Mouse (Mus musculus): ENCODE results near the gene Asb5. TPM values are rescaled to one million over a fixed set of nuclear protein-coding genes. Genes with fewer than 3 reads are reported as not detected.

Asb5 gene
- total RNA-seq, 2 experiments from 2014 or later: 1.6 to 2.2 TPM

GRCm38 (mm10) chr8:54525606-54526005 is 3.8 kb upstream of the Asb5 start:
- no peak for DNase-seq (ENCODE audit: low spot score in 2 of 2)
- intact Hi-C loops (cut with DNase I): loop anchor here (5.0 to 10.0 kb wide), 3 partner anchors 72 to 199 kb away; no protein-coding TSS in a partner anchor

DNA sequence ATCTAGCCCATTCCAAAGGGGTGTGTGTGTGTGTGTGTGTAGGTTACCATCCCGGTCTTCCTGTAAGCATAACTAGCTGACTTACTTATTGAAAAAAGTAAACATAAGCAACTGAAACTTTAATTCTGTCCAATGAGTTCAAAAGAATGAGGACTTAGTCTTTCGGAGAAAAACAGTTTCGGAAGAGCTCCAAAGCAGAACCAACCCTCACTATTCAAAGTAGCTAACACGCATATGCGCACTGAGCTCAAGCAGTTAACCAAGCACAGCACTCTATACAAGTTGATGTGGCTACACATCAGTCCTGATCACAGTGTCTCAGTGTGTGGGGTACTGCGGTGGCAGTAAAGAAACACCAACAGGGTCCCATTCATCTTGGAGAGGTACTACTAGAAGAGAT is 2.7 kb upstream of the Asb5 start:
- intact Hi-C loops (cut with DNase I): loop anchor here (5.0 to 10.0 kb wide), 3 partner anchors 71 to 198 kb away; no protein-coding TSS in a partner anchor
- no peak for DNase-seq (ENCODE audit: low spot score in 2 of 2)

DNA sequence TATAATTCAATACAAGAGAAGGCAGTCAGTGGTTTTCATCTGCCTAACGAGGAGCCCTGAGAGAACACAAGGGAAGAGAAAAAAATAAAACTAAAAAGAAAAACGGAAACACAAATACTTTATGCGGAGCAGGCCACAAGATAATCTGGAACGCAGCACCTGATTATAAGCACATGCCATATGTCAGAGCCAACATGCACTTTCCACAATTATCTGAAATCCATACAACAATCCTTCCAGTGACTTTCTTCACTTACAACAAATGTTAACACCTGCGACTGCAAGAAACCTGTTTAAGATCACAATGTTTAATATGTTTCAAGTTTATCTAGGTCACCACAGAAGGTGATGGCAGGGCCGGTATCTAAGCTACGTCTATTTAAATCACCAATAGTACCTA is 809 bp upstream of the Asb5 start:
- intact Hi-C loops (cut with DNase I): loop anchor here (5.0 to 10.0 kb wide), 3 partner anchors 69 to 196 kb away; no protein-coding TSS in a partner anchor
- DNase-seq (ENCODE audit: low spot score in 2 of 2): no peak

- intact Hi-C loops (cut with DNase I): no loop called here
Measured at GRCm38 (mm10) chr8:54535172-54535571, 5.8 kb downstream of the Asb5 start.

DNA sequence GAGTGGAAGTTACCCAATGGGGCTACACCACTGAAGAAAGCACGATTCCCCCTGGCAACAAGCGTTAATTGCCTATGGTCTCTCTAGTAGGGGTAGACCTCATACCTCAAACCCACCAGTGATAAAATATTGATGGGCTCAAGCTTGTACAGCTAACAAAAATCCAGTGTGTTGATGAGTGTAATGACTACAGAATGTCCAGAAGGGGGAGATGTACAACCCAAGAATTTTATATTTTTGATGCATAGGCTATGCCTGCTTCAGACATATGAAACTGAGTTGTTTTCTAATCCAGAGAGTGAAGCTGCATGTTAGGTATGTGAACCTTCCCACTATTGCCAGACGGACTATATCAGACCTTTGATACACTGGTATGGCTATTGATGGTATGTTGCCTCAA is 7.9 kb downstream of the Asb5 start:
- intact Hi-C loops (cut with DNase I): no loop called here
- DNase-seq (ENCODE audit: low spot score in 2 of 2): no peak

More at GRCm38 (mm10) chr8:54535172-54535571, 5.8 kb downstream of the Asb5 start:
- DNase-seq (ENCODE audit: low spot score in 2 of 2): no peak

DNA sequence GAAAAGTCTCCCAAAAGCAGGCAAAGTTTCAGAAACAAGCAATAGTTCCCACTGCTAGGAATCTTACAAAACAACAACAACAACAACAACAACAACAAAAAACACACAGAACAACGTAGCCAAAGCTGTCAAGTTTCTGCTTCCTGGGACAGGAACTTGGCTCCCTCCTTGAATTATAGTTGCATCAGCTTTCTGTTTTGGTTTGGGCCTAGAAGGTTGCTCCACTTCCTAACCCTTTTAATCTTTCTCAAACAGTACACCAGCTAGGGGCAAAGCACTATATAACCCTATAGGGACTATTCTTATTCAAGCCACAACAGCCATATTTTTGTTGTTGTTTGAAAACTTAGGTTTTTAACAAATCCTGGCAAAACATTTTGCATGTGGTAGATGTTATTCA is 12.0 kb downstream of the Asb5 start:
- DNase-seq (ENCODE audit: low spot score in 2 of 2): no peak
- intact Hi-C loops (cut with DNase I): no loop called here

GRCm38 (mm10) chr8:54548383-54548782 is 19.0 kb downstream of the Asb5 start:
- DNase-seq (ENCODE audit: low spot score in 2 of 2): no peak
- intact Hi-C loops (cut with DNase I): no loop called here

GRCm38 (mm10) chr8:54550026-54550574 is 20.7 kb downstream of the Asb5 start:
- DNase-seq (ENCODE audit: low spot score in 2 of 2): no peak
- intact Hi-C loops (cut with DNase I): no loop called here

DNA sequence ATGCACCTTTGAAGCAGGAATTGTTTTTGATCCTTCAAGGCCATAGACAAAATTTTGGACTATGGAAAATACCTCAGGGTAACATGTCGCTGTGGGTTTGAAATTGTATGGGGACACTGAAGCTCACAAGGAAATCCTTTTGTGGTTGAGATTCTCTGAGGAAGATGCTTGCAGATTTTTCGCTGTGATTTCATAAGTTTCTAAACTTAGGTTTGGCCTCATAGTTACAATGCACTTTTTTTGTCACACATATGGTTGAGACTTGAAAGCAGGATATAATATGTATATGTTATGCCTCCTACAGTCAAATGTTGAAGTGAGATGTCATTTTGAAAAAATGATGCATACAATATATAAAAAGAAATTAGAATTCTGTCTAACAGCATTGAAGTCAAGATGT is 25.5 kb downstream of the Asb5 start:
- peak in 1 of 2 experiments; percentile 33 for DNase-seq (ENCODE audit: low spot score in 2 of 2)
- intact Hi-C loops (cut with DNase I): no loop called here

GRCm38 (mm10) chr8:54562137-54562536 is 32.8 kb downstream of the Asb5 start:
- no peak for DNase-seq (ENCODE audit: low spot score in 2 of 2)
- intact Hi-C loops (cut with DNase I): no loop called here

DNA sequence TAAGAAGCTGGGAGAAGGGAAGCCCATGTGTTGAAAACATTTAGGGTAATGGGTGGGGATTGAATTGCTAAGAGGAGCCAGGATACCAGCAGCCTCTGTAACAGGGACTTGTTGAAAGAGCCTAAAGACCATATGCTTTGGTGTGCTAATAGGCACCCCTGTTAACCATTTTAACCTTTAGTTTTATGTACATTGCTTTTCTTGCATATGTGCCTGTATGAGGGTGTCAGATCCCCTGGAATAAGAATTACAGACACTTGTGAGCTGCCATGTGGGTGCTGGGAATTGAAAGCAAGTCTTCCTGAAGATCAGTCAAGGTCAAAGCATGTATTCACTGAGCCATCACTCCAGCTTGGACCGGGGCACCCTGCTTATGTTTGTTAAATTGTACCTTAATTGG is 35.8 kb downstream of the Asb5 start:
- DNase-seq (ENCODE audit: low spot score in 2 of 2): no peak
- intact Hi-C loops (cut with DNase I): no loop called here

GRCm38 (mm10) chr8:54565603-54566260 is 36.4 kb downstream of the Asb5 start:
- DNase-seq (ENCODE audit: low spot score in 2 of 2): no peak
- intact Hi-C loops (cut with DNase I): no loop called here

- intact Hi-C loops (cut with DNase I): no loop called here
- no peak for DNase-seq (ENCODE audit: low spot score in 2 of 2)
Measured at GRCm38 (mm10) chr8:54567168-54567567, 37.8 kb downstream of the Asb5 start.

DNA sequence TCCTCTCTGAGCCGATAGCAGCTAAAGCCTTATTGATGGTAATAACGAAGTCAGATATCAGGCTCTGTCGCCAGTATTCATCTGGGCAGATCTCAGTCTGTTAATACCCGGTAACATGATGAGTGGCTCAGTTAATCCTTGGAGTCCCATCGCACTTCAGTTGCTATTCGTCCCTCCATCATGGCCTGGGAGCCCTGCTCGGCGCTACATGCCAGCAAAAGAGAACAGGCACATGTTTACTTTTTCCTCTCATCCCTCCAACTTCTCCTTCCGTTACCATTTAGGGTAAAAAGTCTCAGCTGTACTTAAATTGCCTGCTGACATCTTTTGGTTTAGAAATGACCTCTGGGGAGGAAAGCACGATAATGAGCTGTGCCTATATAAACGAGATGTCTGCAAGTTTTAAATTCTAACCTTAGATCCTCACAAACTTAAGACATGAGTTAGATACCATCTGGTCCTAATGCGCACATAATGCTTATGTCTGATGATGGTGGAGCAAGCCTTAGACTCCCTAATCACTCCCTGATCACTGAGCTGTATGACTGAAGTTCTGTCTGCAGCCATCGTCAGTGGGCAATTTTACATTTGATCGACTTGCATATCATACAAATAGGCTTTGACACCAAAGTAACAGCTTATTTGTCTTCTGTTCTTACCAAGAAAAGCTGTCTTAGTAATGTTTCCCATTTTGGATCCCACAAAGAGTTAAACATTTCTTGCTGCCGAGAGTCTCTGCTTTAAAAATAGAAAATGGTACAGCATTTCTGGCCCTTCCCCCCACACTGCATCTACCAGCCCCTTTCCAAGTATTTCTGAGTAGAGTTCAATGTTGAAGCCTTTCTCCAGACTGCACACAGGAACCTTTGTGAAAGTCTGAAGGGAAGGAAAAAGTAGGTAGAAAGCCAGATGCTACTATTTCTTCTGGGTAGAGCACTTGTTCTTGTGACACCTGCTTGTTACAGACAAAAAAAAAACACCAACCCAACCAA is 41.5 kb downstream of the Asb5 start:
- intact Hi-C loops (cut with DNase I): no loop called here
- peak in 1 of 2 experiments; percentile 23 for DNase-seq (ENCODE audit: low spot score in 2 of 2)

GRCm38 (mm10) chr8:54581436-54581835 is 52.1 kb downstream of the Asb5 start:
- intact Hi-C loops (cut with DNase I): no loop called here
- no peak for DNase-seq (ENCODE audit: low spot score in 2 of 2)

GRCm38 (mm10) chr8:54582886-54583285 is 53.5 kb downstream of the Asb5 start:
- no peak for DNase-seq (ENCODE audit: low spot score in 2 of 2)
- intact Hi-C loops (cut with DNase I): no loop called here

DNA sequence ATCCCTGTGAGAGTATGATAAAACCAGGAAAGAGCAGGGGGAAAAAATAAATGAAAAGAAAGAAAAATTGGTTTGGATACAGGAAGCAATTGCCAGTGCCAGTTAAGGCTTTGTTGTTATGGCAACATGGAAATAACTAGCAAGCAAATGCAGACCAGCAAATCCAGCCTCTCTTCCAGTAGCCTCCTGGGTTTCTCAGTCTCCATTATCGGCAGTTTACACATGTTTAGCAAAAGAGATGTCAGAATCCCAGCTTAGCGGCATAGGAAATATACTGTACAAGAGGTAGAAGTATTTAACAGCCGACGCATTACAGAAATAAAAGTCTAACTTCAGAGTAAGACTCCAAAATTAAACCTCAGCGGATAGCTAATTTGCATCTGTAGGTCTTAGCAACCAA is 65.3 kb downstream of the Asb5 start:
- intact Hi-C loops (cut with DNase I): loop anchor here (5.0 kb wide), 1 partner anchor 67 kb away; the partner anchor contains the start of genes Asb5 and Spcs3
- DNase-seq (ENCODE audit: low spot score in 2 of 2): peak in 1 of 2 experiments; percentile 13

GRCm38 (mm10) chr8:54596051-54596450 is 66.7 kb downstream of the Asb5 start:
- intact Hi-C loops (cut with DNase I): loop anchor here (5.0 kb wide), 1 partner anchor 69 kb away; the partner anchor contains the start of genes Asb5 and Spcs3

DNA sequence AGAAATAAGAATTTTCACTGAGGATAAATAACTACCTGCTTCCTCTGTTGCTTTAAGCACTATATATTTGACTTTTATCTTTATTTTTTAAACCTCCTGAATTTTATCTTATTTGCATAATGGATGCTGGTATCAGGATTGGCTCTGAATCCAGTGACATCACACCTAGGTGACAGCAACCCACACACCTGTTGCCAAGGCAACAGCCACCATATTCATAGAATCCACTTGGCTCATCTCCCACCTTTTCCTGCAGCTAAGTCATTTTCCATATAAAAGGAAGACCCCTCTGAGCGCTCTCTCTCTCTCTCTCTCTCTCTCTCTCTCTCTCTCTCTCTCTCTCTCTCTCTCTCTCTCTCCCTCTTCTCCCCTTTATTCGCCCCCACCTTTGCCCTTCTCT is 67.6 kb downstream of the Asb5 start:
- peak; percentile 54 to 90 for DNase-seq (ENCODE audit: low spot score in 2 of 2)
- intact Hi-C loops (cut with DNase I): loop anchor here (5.0 kb wide), 1 partner anchor 70 kb away; the partner anchor contains the start of genes Asb5 and Spcs3

More at GRCm38 (mm10) chr8:54596051-54596450, 66.7 kb downstream of the Asb5 start:
- DNase-seq (ENCODE audit: low spot score in 2 of 2): no peak

GRCm38 (mm10) chr8:54597386-54597785 is 68.0 kb downstream of the Asb5 start:
- DNase-seq (ENCODE audit: low spot score in 2 of 2): peak in 1 of 2 experiments; percentile 53
- intact Hi-C loops (cut with DNase I): loop anchor here (5.0 kb wide), 1 partner anchor 70 kb away; the partner anchor contains the start of genes Asb5 and Spcs3

All from left cerebral cortex, postnatal 14 days (tissue).